Mouse (Mus musculus) retina, postnatal 7 days (tissue): ENCODE data around the gene Clcf1.

Experiments used
- DNase-seq: peaks from one replicate; pipeline ENCODE4 v3.0.0-alpha.2; 2012; ENCODE audit warnings: low read depth, low spot score

The Clcf1 gene

GRCm38 (mm10) chr19:4192251-4192985, 21.6 kb upstream of the Clcf1 start:
- DNase-seq: no peak

- no peak for DNase-seq
Observed at GRCm38 (mm10) chr19:4193129-4193528, 20.9 kb upstream of the Clcf1 start.

GRCm38 (mm10) chr19:4194021-4194724, 19.9 kb upstream of the Clcf1 start:
- DNase-seq: no peak

DNA sequence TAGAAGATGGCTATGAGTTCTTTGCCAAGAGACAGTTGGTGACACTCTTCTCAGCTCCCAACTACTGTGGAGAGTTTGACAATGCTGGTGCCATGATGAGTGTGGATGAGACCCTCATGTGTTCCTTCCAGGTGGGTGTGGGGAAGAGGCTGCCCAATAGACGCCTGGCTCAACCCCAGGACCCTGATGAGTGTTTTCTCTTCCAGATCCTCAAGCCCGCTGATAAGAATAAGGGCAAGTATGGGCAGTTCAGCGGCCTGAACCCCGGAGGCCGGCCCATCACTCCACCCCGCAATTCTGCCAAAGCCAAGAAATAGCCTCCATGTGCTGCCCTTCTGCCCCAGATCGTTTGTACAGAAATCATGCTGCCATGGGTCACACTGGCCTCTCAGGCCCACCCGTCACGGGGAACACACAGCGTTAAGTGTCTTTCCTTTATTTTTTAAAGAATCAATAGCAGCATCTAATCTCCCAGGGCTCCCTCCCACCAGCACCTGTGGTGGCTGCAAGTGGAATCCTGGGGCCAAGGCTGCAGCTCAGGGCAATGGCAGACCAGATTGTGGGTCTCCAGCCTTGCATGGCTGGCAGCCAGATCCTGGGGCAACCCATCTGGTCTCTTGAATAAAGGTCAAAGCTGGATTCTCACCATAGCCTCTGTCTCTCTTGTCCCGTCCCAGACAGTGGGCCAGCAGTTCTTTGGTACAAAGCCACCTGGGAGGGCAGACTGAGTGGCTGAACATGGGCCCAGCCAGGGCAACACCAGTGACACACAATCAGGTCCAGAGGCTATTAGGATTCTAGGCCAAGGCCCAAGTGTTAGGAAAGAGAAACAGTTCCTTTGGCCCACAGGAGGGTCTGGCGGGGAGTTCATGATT, 19.0 kb upstream of the Clcf1 start:
- DNase-seq: no peak

- no peak for DNase-seq
Observed at GRCm38 (mm10) chr19:4196048-4196447, 18.0 kb upstream of the Clcf1 start.

DNA sequence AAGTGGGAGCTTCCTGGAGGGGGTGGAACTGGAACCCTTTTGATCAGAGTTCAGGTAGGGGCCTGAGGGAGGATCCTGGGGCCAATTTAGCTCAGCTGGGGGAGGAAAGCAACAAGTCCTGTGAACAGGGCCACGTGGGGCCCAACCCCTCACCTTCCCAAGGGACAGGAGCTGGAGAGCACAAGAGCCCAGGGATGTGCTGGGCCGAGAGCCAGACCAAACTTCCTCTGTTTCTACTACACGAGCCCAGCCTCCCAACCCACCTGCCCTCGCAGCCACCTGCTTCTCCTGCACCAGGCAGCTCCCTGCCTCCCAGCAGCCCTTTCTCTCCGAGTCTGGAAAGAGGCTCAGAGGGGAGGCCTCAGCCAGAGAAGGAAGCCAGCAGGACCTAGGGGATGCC, 17.5 kb upstream of the Clcf1 start:
- DNase-seq: no peak

- no peak for DNase-seq
Observed at GRCm38 (mm10) chr19:4197180-4197579, 16.9 kb upstream of the Clcf1 start.

DNA sequence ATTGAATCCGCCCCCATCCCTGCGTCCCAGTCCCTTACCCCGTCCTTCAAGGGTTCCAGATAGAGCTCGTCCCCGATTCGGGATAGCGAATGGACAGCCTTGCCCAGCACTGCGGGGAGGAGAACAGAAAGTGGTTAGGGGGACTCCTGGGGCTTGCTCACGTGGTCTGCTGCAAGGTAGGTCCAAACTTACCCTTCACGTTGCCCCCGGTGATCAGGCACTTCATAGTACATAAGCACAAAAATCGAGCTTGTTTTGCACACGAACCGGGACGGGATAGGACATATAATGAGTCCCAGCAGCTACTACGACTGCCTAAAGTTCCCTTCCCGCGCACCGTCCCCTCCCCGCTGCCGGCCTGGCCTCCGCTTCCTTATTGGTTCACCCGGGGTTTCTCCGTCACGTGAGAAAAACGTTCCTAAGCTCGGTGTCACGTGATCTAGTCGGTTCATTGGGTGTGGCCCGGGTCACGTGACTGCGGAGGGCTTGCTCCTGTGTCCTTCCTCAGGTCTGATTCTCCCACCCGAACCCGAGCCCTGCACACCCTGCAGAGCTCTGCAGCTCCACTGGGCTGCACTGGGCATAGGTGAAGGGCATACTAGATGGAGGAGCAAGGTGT, 12.6 kb upstream of the Clcf1 start, which contains the start of gene Rad9a:
TSS of gene Rad9a (minus strand) at position 372 of the 619 bp plus-strand sequence.
- peak; percentile 87 for DNase-seq

- no peak for DNase-seq
Observed at GRCm38 (mm10) chr19:4202149-4202548, 11.9 kb upstream of the Clcf1 start.

DNA sequence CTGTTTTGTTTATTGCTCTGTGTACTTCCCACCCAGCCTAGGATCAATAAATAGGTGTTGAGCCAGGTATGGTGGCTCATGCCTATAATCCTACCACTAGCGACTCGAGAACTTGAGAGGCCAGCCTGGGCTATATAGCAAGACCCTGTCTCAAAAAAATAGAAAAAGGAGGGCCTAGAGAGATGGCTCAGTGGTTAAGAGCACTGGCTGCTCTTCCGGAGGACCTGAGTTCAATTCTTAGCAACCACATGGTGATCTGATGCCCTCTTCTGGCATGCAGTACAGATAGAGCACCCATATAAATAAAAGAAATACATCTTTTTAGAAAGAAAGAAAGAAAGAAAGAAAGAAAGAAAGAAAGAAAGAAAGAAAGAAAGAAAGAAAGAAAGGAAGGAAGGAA, 10.9 kb upstream of the Clcf1 start:
- DNase-seq: no peak

- DNase-seq: no peak
Observed at GRCm38 (mm10) chr19:4203604-4204326, 10.3 kb upstream of the Clcf1 start.

GRCm38 (mm10) chr19:4204889-4205288, 9.1 kb upstream of the Clcf1 start:
- DNase-seq: no peak

DNA sequence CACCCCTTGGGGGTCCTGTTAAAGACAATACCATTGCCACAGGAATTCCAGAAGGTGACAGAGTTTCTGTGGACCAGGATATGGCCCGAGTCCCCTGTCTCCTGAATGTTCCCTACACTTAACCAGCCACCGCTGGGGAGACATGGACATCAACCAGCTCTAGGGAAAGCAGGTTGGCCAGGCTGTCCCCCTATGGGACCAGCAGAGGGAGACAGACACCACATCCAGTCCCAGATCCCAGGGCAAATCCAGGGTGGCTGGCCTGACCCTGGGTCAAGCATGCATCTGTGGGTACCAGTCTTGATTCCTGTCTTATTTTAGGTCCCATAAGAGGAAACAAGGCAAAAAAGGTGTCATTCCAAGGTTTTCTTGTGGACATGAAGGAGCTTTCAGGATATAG, 7.1 kb upstream of the Clcf1 start:
- peak; percentile 72 for DNase-seq

GRCm38 (mm10) chr19:4208563-4208962, 5.5 kb upstream of the Clcf1 start:
- DNase-seq: no peak

- DNase-seq: no peak
Observed at GRCm38 (mm10) chr19:4211891-4212588, 2.0 kb upstream of the Clcf1 start.

- DNase-seq: no peak
Observed at GRCm38 (mm10) chr19:4213524-4213974, 489 bp upstream of the Clcf1 start.

- DNase-seq: no peak
Observed at GRCm38 (mm10) chr19:4214771-4215450, 873 bp downstream of the Clcf1 start.

- no peak for DNase-seq
Observed at GRCm38 (mm10) chr19:4215451-4215840, 1.4 kb downstream of the Clcf1 start.

DNA sequence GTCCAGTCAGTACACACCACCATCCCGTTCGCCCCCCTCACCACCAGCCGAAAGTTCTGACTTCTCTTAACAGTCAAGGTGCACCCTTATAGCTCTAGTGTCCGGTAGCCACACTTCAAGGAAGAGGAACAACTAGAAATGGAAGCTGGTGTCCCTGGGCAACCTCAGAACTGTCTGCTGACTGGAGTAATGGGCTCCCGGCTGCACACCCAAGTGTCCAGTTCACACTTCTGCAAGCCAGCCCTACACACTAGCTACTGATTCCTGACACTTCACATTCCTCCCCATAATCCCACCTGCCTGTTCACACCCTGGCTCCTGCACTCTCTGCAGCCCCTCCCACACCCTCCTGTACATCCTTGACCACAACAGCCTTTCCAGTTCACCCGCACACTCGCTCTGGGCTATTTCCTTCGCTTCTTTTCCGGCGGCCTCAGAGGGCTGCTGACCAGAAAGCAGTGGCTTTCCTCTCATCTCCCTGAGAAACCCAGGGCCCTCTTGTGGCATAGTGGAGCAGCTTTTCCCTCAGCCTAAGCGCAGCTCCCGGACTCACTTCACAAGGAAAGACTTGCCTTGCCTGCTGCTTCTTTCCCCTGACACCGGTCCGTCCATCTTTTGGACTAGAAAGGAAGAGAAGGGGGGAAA, 2.1 kb downstream of the Clcf1 start:
- no peak for DNase-seq
